Mouse (Mus musculus): Measurements from ENCODE around the gene Bhlhe41. TPM values are rescaled to one million over a fixed set of nuclear protein-coding genes. Genes with fewer than 3 reads are reported as not detected.

Gene Bhlhe41
- polyA plus RNA-seq, 1 experiment from 2014 or later, result 0.22 TPM

DNA sequence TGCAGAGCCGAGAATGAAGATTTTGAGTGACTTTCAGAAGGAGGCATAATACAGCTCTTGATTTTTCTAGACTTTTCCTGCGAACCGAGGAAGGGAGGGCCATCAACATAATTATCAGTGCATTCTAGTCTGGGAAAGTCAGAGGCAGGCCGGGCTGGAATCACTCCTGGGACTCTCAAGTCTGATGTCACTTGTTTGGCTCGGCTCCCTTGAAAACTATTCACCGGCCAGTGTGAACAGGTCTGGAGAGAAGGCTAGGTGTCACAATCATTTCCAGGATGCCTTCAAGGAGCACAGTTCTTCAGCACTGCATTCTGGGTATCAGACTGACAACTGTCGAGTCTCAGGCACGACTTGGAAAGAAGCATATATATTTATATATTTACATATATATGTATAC, 20.9 kb upstream of the Bhlhe41 start:
- TF ChIP-seq CTCF (IDR thresholded peaks at IDR 0.05; ENCODE audit: low read depth) (no peak), EP300 (IDR thresholded peaks at IDR 0.05; ENCODE audit: low read depth) (no peak)
- H3K27ac ChIP-seq (ENCODE audit: low read depth), result no peak overlapping the region
- no peaks in the 10 kb centered on the region for H3K27me3 ChIP-seq (ENCODE audit: insufficient read depth, low read length)
- no peak overlapping the region for H3K4me3 ChIP-seq (ENCODE audit: low read depth, low read length)
- DNase-seq (no peak), ATAC-seq (no peak)
- WGBS (ENCODE audit: insufficient replicate concordance), result 68% methylated on average over 8 of the region's 8 CpGs
- H3K9me3 ChIP-seq (ENCODE audit: low read length), result no peaks in the 10 kb centered on the region
- H3K4me1 ChIP-seq (ENCODE audit: insufficient read depth), result no peaks in the 10 kb centered on the region
- H3K4me2 ChIP-seq (ENCODE audit: low read depth, low read length), result no peak overlapping the region
- H3K36me3 ChIP-seq (replicated peaks; ENCODE audit: insufficient read depth, low read length), result no peaks in the 10 kb centered on the region
- H3K9ac ChIP-seq (replicated peaks), result no peak overlapping the region

DNA sequence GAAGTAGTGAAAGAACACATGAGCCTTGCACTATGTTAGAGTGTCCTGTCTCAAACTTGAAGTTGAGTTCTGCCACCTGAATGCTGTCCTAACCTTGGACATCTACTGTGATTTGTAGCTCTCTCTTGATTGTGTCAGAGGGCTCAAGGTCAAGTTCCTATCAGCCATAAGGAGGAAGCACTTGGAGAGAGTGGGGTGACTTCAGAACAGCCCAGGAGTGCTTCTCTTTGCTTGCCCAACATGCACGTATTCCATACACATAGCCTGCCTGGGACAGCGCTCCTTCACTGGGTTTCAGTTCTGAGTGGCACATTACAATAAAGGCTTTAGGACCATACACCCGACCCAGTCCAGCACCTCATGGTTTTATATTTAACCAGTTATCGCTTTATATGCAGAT, 19.7 kb upstream of the Bhlhe41 start:
- Histone ChIP-seq H3K4me2 (ENCODE audit: low read depth, low read length) (no peak overlapping the region), H3K27me3 (ENCODE audit: insufficient read depth, low read length) (no peaks in the 10 kb centered on the region), H3K9ac (replicated peaks) (no peak overlapping the region), H3K36me3 (replicated peaks; ENCODE audit: insufficient read depth, low read length) (no peaks in the 10 kb centered on the region), H3K27ac (ENCODE audit: low read depth) (no peak overlapping the region), H3K4me3 (ENCODE audit: low read depth, low read length) (no peak overlapping the region), H3K9me3 (ENCODE audit: low read length) (no peaks in the 10 kb centered on the region), H3K4me1 (ENCODE audit: insufficient read depth) (no peaks in the 10 kb centered on the region)
- TF ChIP-seq CTCF (IDR thresholded peaks at IDR 0.05; ENCODE audit: low read depth) (no peak), EP300 (IDR thresholded peaks at IDR 0.05; ENCODE audit: low read depth) (no peak)
- ATAC-seq (no peak), DNase-seq (no peak)
- WGBS (ENCODE audit: insufficient replicate concordance), result 66% methylated on average over 4 of the region's 4 CpGs

DNA sequence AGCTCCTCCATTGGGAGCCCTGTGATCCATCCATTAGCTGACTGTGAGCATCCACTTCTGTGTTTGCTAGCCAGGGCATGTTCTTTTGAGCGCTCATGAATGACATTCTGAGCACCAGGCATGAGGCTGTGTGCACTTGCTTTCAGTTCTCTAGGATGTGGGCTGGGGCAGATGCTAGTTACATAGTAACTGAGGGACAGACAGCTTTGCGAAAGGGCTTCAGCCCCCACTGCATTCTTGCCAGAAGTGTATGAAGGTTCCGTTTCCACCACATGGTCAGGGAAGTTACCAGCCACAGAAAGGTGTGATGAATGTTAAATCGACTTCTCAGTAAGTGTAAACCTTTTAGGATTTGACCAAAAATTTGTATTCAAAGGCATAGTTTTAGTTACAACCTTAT, 18.3 kb upstream of the Bhlhe41 start:
- no peaks in the 10 kb centered on the region for H3K27me3 ChIP-seq (ENCODE audit: insufficient read depth, low read length)
- no peak overlapping the region for H3K27ac ChIP-seq (ENCODE audit: low read depth)
- H3K4me1 ChIP-seq (ENCODE audit: insufficient read depth), result no peaks in the 10 kb centered on the region
- no peak overlapping the region for H3K4me2 ChIP-seq (ENCODE audit: low read depth, low read length)
- no peak overlapping the region for H3K4me3 ChIP-seq (ENCODE audit: low read depth, low read length)
- WGBS (ENCODE audit: insufficient replicate concordance), result 50% methylated on average over 4 of the region's 4 CpGs
- H3K9me3 ChIP-seq (ENCODE audit: low read length), result no peaks in the 10 kb centered on the region
- H3K36me3 ChIP-seq (replicated peaks; ENCODE audit: insufficient read depth, low read length), result no peaks in the 10 kb centered on the region
- H3K9ac ChIP-seq (replicated peaks), result no peak overlapping the region
- ATAC-seq, result no peak
- TF ChIP-seq EP300 (IDR thresholded peaks at IDR 0.05; ENCODE audit: low read depth), result no peak
- DNase-seq, result no peak

DNA sequence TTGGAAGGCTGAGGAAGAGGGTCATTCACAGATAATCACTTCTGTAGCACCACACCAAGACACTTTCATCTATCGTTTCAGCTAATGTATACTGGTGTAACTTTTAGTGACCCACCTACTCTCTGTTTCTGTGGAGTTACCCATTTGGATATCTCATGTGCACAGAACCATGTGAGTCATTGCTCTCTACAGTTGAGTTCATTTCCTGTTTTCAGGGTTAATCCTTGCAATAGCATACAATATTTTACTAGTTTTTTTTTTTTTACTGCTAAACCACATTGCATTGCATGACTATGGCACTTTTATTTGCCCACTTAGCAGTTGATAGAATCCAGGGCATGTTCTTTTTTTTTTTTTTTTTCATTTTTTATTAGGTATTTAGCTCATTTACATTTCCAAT, 17.7 kb upstream of the Bhlhe41 start:
- no peak overlapping the region for H3K9ac ChIP-seq (replicated peaks)
- no peak overlapping the region for H3K4me3 ChIP-seq (ENCODE audit: low read depth, low read length)
- 32% methylated on average over 1 of the region's 1 CpGs for WGBS (ENCODE audit: insufficient replicate concordance)
- no peaks in the 10 kb centered on the region for H3K9me3 ChIP-seq (ENCODE audit: low read length)
- H3K4me1 ChIP-seq (ENCODE audit: insufficient read depth), result no peaks in the 10 kb centered on the region
- no peaks in the 10 kb centered on the region for H3K27me3 ChIP-seq (ENCODE audit: insufficient read depth, low read length)
- DNase-seq (no peak), ATAC-seq (no peak)
- H3K4me2 ChIP-seq (ENCODE audit: low read depth, low read length), result no peak overlapping the region
- TF ChIP-seq CTCF (IDR thresholded peaks at IDR 0.05; ENCODE audit: low read depth), result no peak
- TF ChIP-seq EP300 (IDR thresholded peaks at IDR 0.05; ENCODE audit: low read depth), result no peak
- no peak overlapping the region for H3K27ac ChIP-seq (ENCODE audit: low read depth)
- H3K36me3 ChIP-seq (replicated peaks; ENCODE audit: insufficient read depth, low read length), result no peaks in the 10 kb centered on the region

DNA sequence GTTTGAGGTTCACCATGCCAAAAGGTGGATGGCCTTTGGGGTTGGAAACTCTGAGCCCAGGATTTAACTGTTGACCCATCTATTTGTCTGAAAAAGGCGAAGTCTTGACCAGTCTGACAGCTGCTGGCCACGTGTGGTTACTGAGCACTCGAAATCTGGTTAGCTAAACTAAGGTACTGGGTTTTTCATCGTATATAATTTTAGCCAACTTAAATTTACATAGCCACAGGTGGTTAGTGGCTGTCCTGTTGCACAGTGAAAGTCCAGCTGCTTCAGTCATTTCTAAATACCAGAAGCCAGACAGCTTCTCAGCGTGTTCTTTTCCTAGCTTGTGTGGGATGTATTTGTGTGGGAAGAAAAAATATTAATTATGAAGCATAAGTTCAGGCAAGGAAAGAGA, 15.3 kb upstream of the Bhlhe41 start:
- Histone ChIP-seq H3K4me1 (ENCODE audit: insufficient read depth) (peaks cover 7% of the 10 kb centered on the region), H3K4me2 (ENCODE audit: low read depth, low read length) (no peak overlapping the region), H3K9me3 (ENCODE audit: low read length) (no peaks in the 10 kb centered on the region), H3K36me3 (replicated peaks; ENCODE audit: insufficient read depth, low read length) (no peaks in the 10 kb centered on the region), H3K4me3 (ENCODE audit: low read depth, low read length) (no peak overlapping the region), H3K27ac (ENCODE audit: low read depth) (no peak overlapping the region), H3K27me3 (ENCODE audit: insufficient read depth, low read length) (no peaks in the 10 kb centered on the region), H3K9ac (replicated peaks) (no peak overlapping the region)
- WGBS (ENCODE audit: insufficient replicate concordance), result 81% methylated on average over 5 of the region's 5 CpGs
- no peak for ATAC-seq
- no peak for TF ChIP-seq EP300 (IDR thresholded peaks at IDR 0.05; ENCODE audit: low read depth)
- no peak for TF ChIP-seq CTCF (IDR thresholded peaks at IDR 0.05; ENCODE audit: low read depth)
- no peak for DNase-seq

DNA sequence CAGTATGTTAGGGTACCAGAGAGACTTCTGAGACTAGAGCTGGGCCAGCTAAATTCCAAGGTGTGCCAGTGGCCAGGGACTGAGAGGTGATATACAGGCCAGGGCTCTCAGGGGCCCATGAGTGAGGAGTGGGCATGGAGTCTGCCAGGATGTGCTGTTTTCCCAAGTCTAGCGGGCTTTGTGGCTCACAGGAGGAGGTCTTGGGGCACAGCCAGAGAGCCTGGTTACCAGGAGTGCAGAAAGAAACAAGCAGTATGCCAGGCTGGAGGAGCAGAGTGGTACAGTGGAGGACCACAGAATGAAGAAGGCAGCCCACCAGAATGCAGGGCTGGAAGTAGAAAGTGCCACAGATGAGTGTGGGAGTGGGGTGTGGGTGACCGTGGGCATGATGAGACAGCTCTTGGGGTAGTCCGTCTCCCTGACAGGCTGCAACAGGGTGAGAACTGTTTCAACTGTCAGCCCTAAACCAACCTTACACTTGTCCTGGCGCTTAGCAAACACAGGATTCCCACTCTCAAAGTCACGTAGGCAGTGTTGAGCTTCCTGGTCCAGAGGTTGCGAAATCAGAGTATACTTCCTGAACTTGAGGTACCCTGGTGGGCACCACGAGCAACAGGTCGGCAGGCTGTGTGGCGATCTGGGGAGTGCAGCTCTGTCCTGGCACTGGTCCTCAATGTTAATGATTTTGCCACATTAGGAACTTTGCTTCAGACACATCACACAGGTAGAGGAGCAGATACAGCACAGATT, 11.8 kb upstream of the Bhlhe41 start:
- H3K27me3 ChIP-seq (ENCODE audit: insufficient read depth, low read length), result no peaks in the 10 kb centered on the region
- no peaks in the 10 kb centered on the region for H3K9me3 ChIP-seq (ENCODE audit: low read length)
- no peak overlapping the region for H3K9ac ChIP-seq (replicated peaks)
- WGBS (ENCODE audit: insufficient replicate concordance), result 40% methylated on average over 9 of the region's 9 CpGs
- no peak for TF ChIP-seq CTCF (IDR thresholded peaks at IDR 0.05; ENCODE audit: low read depth)
- no peak for TF ChIP-seq EP300 (IDR thresholded peaks at IDR 0.05; ENCODE audit: low read depth)
- no peak for DNase-seq
- H3K4me2 ChIP-seq (ENCODE audit: low read depth, low read length), result no peak overlapping the region
- H3K4me3 ChIP-seq (ENCODE audit: low read depth, low read length), result no peak overlapping the region
- no peak overlapping the region for H3K27ac ChIP-seq (ENCODE audit: low read depth)
- peaks cover 7% of the 10 kb centered on the region for H3K4me1 ChIP-seq (ENCODE audit: insufficient read depth)
- H3K36me3 ChIP-seq (replicated peaks; ENCODE audit: insufficient read depth, low read length), result no peaks in the 10 kb centered on the region
- ATAC-seq, result peak; percentile 35; the same call in 1 of the 2 replicates

Data from liver, postnatal 0 days (tissue).